Mouse (Mus musculus) midbrain, embryonic 16.5 days (tissue): ENCODE data around the gene Mfap1b. TPM values are rescaled to one million over a fixed set of nuclear protein-coding genes. Genes with fewer than 3 reads are reported as not detected.

Source experiments
- ATAC-seq: fragments of 200-750 bp; cut with Nextera tagmentation; 2 replicates; pipeline ENCODE4 v1.8.0; 2017; ENCODE audit warnings: moderate TSS enrichment
- H3K27ac ChIP-seq: fragments of 300-500 bp; sonication (generic); 2 replicates; pipeline ENCODE4 v1.5.1; 2014; ENCODE audit warnings: mild to moderate bottlenecking, low read length, mixed read lengths
- H3K27me3 ChIP-seq: fragments of 300-500 bp; sonication (generic); 2 replicates; pipeline ENCODE4 v1.6.1; 2014; ENCODE audit warnings: low read depth, low read length, mixed read lengths; ENCODE audit not compliant: control insufficient read depth, insufficient read depth
- H3K36me3 ChIP-seq: fragments of 300-500 bp; sonication (generic); 2 replicates; pipeline ENCODE4 v1.6.1; 2014; ENCODE audit warnings: mild to moderate bottlenecking, low read length, moderate library complexity, mixed read lengths; ENCODE audit not compliant: control insufficient read depth, insufficient read depth
- H3K4me1 ChIP-seq: fragments of 300-500 bp; sonication (generic); 2 replicates; pipeline ENCODE4 v1.6.1; 2014; ENCODE audit warnings: mild to moderate bottlenecking, low read length, mixed read lengths; ENCODE audit not compliant: control insufficient read depth, insufficient read depth
- H3K4me2 ChIP-seq: fragments of 300-500 bp; sonication (generic); 2 replicates; pipeline ENCODE4 v1.6.1; 2014; ENCODE audit warnings: mild to moderate bottlenecking, low read length, mixed read lengths
- H3K4me3 ChIP-seq: fragments of 300-500 bp; sonication (generic); 2 replicates; pipeline ENCODE4 v1.5.1; 2014; ENCODE audit warnings: low read depth, mild to moderate bottlenecking, low read length, moderate library complexity, mixed read lengths
- H3K9ac ChIP-seq: fragments of 300-500 bp; sonication (generic); 2 replicates; pipeline ENCODE4 v1.6.1; 2014; ENCODE audit warnings: low read depth, low read length, mixed read lengths
- H3K9me3 ChIP-seq: fragments of 300-500 bp; sonication (generic); replicated peaks from 2 replicates; pipeline ENCODE4 v1.6.1; 2014; ENCODE audit warnings: mild to moderate bottlenecking, low read length, mixed read lengths; ENCODE audit not compliant: control insufficient read depth, poor library complexity, severe bottlenecking
- WGBS: fragments of 180-500 bp; shearing (Covaris S2); extraction: QIAGEN DNeasy Blood & Tissue Kit; methylation state at CpG from one replicate; pipeline ENCODE4 v1.1.7; 2014; 5-methylcytosine and 5-hydroxymethylcytosine counted together
- polyA plus RNA-seq: library from polyadenylated mRNA; unstranded; fragments of >200 nt; fragmentation: Nextera tagmentation; extraction: Ambion mirVana; gene quantifications from 2 replicates; pipeline ENCODE4 v1.2.1, GENCODE M21; 2015

Gene Mfap1b
- polyA plus RNA-seq, 1 experiment from 2014 or later, result 75.4 TPM

DNA sequence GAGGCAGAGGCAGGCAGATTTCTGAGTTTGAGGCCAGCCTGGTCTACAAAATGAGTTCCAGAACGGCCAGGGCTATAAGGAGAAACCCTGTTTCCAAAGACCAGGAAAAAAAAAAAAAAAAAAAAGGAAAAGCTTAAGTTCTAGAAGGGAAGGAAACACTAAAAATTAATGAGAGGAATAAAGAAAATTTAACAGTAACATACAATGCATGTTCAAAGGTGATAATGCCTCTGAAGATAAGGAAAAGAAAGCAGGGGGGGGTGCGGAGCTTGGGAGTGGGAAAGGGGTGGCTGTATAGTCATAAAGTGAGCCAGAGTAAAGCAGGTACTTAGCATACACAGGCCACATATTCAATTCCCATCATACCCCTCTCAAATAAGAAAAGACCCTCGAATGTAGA lies 28.8 kb downstream of the Mfap1b start:
- ATAC-seq, result no peak
- Histone ChIP-seq H3K9me3 (no peaks in the 10 kb centered on the region), H3K4me3 (no peak overlapping the region), H3K4me1 (peaks cover 17% of the 10 kb centered on the region), H3K27me3 (peaks cover 15% of the 10 kb centered on the region), H3K36me3 (no peaks in the 10 kb centered on the region), H3K9ac (no peak overlapping the region), H3K27ac (no peak overlapping the region), H3K4me2 (no peak overlapping the region)
- WGBS, result 95% methylated on average over 3 of the region's 3 CpGs

DNA sequence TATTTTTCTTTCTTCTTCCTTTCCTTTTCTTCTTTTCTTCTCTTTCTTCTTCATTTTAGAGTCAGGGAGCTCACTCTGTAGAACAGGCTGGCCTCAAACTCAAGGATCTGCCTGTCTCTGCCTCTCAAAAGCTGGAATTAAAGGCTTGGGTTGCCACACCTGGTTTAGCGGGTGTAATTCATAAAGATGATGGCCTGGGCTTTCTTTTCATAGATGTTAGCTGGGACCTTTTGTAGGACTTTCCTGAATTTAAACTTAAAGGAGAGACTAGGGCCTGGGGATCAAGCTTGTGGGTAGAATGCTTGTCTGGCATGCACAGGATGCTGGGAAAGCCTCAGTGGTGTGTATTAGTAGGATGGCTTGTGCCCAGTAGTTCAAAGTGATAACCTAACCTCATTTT lies 29.7 kb downstream of the Mfap1b start, which contains the start of gene Ell3:
Ell3 (minus strand) TSS at position 101 of the 400 bp plus-strand sequence.
- ATAC-seq, result no peak
- H3K4me2 ChIP-seq, result no peak within 1 kb of the TSS

DNA sequence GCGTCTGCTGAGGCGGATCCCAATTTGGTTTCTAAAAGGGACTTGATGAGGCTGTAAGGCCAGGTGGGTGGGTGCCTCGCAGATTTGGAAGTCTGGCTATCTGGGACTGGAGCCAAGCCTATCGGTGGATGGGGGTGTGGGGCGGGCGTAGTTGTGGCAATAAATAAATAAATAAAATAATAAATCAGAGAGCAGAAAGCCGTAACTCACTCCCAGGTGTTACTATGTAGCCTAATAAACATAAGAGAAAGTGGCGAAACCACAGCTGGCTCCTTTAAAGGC lies 30.9 kb downstream of the Mfap1b start:
- H3K27me3 ChIP-seq, result peaks cover 15% of the 10 kb centered on the region

More for the DNA sequence above, 29.7 kb downstream of the Mfap1b start, which contains the start of gene Ell3:
- peaks cover 16% of the 10 kb centered on the region for H3K4me1 ChIP-seq
- H3K9ac ChIP-seq, result no peak within 1 kb of the TSS
- no peaks in the 10 kb centered on the region for H3K9me3 ChIP-seq
- no peak within 1 kb of the TSS for H3K4me3 ChIP-seq
- 81% methylated on average over 1 of the region's 1 CpGs for WGBS
- no peak within 1 kb of the TSS for H3K27ac ChIP-seq
- peaks cover 5% of the 10 kb centered on the region for H3K36me3 ChIP-seq
- peaks cover 15% of the 10 kb centered on the region for H3K27me3 ChIP-seq

DNA sequence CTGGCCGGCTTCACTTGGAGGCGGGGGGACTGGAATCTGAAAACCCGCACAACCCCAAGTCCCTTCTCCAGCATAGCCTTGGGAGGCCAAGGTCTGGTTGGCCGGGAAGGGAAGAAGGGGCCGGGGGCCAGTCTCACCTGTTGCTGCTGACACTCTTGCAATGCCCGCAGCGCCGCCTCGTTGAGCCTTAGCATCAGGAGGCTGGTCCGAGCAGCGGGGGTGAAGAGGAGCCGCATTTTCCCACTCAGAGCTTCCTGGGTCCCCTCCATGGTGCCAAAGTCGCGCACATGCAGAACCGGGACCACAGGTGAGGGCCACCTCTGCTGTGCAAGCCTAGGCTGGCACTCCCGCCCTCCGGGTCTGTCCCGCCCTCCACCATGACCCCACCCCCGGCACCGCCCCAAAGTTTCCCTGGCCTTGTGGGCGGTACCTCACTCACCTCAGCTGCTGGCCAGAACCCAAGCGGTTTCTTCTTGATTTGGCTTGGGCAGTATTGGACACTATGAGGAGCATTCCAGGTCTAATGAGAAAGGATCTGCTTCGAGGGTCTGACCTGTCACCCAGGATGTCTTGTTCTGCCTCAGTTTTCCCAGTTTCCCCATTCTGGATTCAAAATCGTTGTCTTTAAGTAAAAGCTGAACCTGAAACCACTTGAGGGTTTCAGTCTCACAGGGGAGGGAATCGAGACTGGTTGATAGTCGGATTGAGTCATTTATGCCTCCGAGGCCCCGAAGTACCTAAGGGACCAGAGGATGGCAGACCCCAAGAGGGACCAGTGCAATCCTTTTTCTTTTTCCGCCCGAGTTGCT lies 31.4 kb downstream of the Mfap1b start:
- peak overlapping the region; percentile 22 for H3K4me3 ChIP-seq
- peaks cover 15% of the 10 kb centered on the region for H3K27me3 ChIP-seq
- WGBS, result 1% methylated on average over 28 of the region's 30 CpGs
- peak overlapping the region; percentile 52 for H3K4me2 ChIP-seq
- peak overlapping the region; percentile 31; the same call in 1 of the 2 replicates for H3K9ac ChIP-seq
- ATAC-seq, result no peak
- H3K4me1 ChIP-seq, result peaks cover 7% of the 10 kb centered on the region; the same call in 1 of the 2 replicates
- no peak overlapping the region for H3K27ac ChIP-seq
- H3K36me3 ChIP-seq, result peaks cover 16% of the 10 kb centered on the region
- H3K9me3 ChIP-seq, result no peaks in the 10 kb centered on the region

More for the DNA sequence above, 30.9 kb downstream of the Mfap1b start:
- Histone ChIP-seq H3K27ac (no peak overlapping the region), H3K9ac (no peak overlapping the region), H3K4me3 (no peak overlapping the region), H3K9me3 (no peaks in the 10 kb centered on the region), H3K4me1 (peaks cover 9% of the 10 kb centered on the region; the same call in 1 of the 2 replicates), H3K36me3 (peaks cover 13% of the 10 kb centered on the region), H3K4me2 (peak overlapping the region; percentile 52; the same call in 1 of the 2 replicates)
- 19% methylated on average over 8 of the region's 8 CpGs for WGBS
- ATAC-seq, result no peak

DNA sequence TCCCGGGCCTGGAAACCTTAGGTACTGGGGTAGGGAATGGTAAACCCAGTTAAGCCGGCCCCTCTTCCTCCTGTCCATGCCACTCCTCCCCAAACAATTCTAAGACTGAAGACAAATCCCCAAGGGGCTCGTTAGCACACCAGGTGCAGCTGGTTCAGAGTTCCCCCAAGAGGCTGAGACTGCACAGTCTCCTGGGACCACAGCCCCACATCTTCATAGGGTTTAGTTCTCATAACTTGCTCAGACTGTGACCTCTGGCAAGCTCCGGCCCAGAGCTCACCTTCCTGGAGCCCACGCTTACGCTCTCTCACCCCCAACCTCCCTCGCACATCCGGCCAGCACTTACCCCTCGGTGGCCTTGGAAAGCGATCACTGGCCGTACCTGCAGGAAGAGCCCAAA lies 32.1 kb downstream of the Mfap1b start:
- Histone ChIP-seq H3K36me3 (peaks cover 16% of the 10 kb centered on the region), H3K4me1 (peaks cover 7% of the 10 kb centered on the region; the same call in 1 of the 2 replicates), H3K4me2 (peak overlapping the region; percentile 52), H3K27me3 (peaks cover 15% of the 10 kb centered on the region), H3K9me3 (no peaks in the 10 kb centered on the region), H3K9ac (no peak overlapping the region), H3K27ac (no peak overlapping the region), H3K4me3 (no peak overlapping the region)
- 11% methylated on average over 11 of the region's 11 CpGs for WGBS
- ATAC-seq, result no peak

DNA sequence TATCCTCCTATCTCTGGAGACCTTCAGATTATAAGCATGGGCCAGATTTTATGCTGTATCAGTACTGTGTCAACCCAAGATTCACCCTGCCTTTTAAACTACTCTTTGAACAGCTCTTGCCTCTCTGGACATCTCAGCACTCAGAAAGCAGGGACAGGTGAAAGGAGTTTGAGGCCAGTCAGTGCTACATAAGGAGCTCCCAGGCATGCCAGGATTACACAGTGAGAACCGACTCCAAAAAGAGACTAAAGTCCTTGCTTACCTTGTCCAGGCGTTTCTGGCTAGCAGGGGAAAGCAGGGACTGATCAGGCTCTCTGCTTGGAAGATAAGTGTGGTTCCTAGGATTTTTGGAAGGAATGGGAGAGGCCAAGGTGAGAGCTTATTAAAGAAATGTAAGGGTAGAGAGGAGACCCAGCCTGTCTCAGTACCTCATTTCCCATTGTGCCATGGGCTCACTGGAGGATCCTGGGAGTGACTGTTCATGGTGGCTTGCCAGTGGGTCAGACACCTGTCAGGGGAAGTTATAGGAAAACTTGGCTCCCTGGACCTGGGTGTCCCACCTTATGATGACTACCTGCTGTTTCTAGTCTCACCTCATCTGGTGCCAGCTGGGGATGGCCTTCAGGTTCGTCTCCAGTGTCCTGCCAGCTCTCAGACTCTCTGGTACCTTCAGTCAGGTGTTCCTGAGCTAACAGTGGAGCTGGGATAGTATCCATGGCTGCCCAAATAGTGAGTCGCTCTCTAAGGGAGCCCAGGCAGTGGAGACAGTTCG lies 32.8 kb downstream of the Mfap1b start:
- H3K4me1 ChIP-seq, result peaks cover 7% of the 10 kb centered on the region; the same call in 1 of the 2 replicates
- H3K36me3 ChIP-seq, result peaks cover 19% of the 10 kb centered on the region
- no peak overlapping the region for H3K4me2 ChIP-seq
- no peak overlapping the region for H3K9ac ChIP-seq
- no peak for ATAC-seq
- 59% methylated on average over 5 of the region's 5 CpGs for WGBS
- H3K27ac ChIP-seq, result no peak overlapping the region
- H3K4me3 ChIP-seq, result no peak overlapping the region
- no peaks in the 10 kb centered on the region for H3K9me3 ChIP-seq
- H3K27me3 ChIP-seq, result peaks cover 15% of the 10 kb centered on the region

DNA sequence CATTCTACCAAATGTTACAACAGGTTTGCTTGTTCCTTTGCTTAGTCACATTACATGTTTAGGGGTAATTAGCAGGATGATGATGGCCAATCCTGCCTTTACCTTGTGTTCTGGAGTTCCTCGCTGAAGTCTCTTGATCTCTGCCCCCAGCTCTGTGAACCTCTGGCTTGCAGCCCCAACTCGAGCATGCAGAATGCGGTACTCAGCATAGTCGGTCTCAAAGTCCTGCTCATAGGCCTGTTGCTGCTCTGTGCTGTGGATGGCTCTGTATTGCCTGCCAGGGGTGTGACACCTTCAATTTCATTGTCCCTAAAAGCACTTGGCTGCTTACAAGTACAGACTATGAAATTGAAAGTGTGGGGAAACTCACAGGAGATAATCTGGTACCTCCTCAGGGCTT lies 34.1 kb downstream of the Mfap1b start:
- H3K36me3 ChIP-seq, result peaks cover 23% of the 10 kb centered on the region
- peaks cover 7% of the 10 kb centered on the region; the same call in 1 of the 2 replicates for H3K4me1 ChIP-seq
- H3K9ac ChIP-seq, result no peak overlapping the region
- ATAC-seq, result no peak
- H3K27ac ChIP-seq, result no peak overlapping the region
- H3K27me3 ChIP-seq, result peaks cover 15% of the 10 kb centered on the region
- no peaks in the 10 kb centered on the region for H3K9me3 ChIP-seq
- no peak overlapping the region for H3K4me2 ChIP-seq
- 81% methylated on average over 4 of the region's 4 CpGs for WGBS
- no peak overlapping the region for H3K4me3 ChIP-seq

DNA sequence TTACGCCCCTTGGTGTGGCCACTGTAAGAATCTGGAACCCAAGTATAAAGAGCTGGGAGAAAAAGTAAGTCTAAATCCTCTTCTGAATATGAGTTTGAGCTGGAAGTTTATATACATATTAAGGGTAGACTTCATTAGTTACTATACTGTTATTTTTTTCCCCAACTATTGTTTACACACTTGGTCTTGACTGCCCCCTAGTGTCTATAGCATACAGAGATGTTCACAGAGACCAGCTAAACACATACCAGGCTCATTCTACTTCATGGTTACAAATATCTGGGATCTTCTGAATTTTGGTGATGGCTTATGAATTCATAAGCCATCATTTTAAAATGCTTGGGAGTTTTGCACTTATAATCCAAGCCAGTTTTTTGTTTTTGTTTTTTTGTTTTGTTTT lies 39.0 kb downstream of the Mfap1b start:
- no peaks in the 10 kb centered on the region for H3K9me3 ChIP-seq
- H3K4me3 ChIP-seq, result no peak overlapping the region
- H3K27me3 ChIP-seq, result no peaks in the 10 kb centered on the region
- H3K4me1 ChIP-seq, result no peaks in the 10 kb centered on the region
- H3K36me3 ChIP-seq, result peaks cover 55% of the 10 kb centered on the region
- no peak overlapping the region for H3K27ac ChIP-seq
- no peak overlapping the region for H3K9ac ChIP-seq
- WGBS, result 100% methylated on average over 1 of the region's 1 CpGs
- H3K4me2 ChIP-seq, result no peak overlapping the region
- ATAC-seq, result no peak

DNA sequence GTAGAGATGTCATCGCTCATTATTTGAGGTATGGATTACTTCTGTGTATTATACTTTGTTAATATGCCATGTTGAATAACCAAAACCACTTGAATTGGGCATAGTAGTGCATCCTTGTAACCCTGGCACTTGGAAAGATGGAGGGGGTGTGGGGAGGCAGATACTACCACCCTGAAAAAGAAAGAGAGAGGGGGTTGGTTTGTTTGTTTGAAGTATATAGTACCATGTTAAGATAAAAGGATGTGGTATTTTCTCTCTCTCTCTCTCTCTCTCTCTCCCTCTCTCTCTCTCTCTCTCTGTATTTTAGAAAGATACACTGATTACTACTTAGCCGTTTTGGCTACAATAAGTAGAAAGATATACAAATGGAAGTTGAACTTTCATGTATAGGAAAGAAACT lies 48.0 kb downstream of the Mfap1b start:
- H3K36me3 ChIP-seq, result peaks cover 41% of the 10 kb centered on the region

More for the DNA sequence above, 48.0 kb downstream of the Mfap1b start:
- Histone ChIP-seq H3K4me2 (no peak overlapping the region), H3K4me1 (no peaks in the 10 kb centered on the region), H3K27ac (no peak overlapping the region), H3K27me3 (no peaks in the 10 kb centered on the region), H3K9me3 (no peaks in the 10 kb centered on the region), H3K9ac (no peak overlapping the region), H3K4me3 (no peak overlapping the region)
- 100% methylated on average over 2 of the region's 2 CpGs for WGBS
- no peak for ATAC-seq
